Mouse (Mus musculus): Measurements from ENCODE around the gene Sh3gl2. TPM values are rescaled to one million over a fixed set of nuclear protein-coding genes. Genes with fewer than 3 reads are reported as not detected.

Sh3gl2 gene
- polyA plus RNA-seq, 1 experiment, result 0.87 TPM

DNA sequence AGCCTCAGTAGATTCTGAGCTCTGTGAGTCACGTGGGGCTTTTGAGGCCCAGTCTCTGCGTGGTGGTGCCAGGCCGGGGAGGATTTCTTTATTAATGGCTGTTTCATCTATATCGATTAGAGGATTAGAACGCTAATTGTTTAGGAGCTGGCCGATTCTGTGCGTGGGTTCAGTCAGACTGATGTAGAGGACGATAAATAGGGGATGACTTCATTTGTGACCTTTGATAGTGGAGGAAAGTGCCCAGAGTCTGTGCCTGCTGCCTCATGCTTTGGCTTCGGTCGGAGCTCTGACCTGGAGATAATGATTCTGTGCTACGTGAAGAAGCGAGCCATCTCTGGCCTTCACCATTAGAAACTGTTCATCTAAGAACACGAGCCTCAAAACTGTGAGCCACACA, 57.7 kb downstream of the Sh3gl2 start:
- H3K4me1 ChIP-seq (ENCODE audit: control insufficient read depth, insufficient read depth, low read length), result no peaks in the 10 kb centered on the region
- TF ChIP-seq POLR2A (IDR thresholded peaks at IDR 0.05; ENCODE audit: borderline replicate concordance, control insufficient read depth, low read depth, low read length) (no peak), CTCF (IDR thresholded peaks at IDR 0.05; ENCODE audit: control insufficient read depth, insufficient read depth, low read length) (no peak)
- 87% methylated on average over 13 of the region's 13 CpGs for WGBS
- H3K27ac ChIP-seq (ENCODE audit: control insufficient read depth, insufficient read depth, low read depth, low read length, poor library complexity), result no peak overlapping the region
- H3K4me3 ChIP-seq (replicated peaks; ENCODE audit: control insufficient read depth, low read depth, low read length), result no peak overlapping the region

DNA sequence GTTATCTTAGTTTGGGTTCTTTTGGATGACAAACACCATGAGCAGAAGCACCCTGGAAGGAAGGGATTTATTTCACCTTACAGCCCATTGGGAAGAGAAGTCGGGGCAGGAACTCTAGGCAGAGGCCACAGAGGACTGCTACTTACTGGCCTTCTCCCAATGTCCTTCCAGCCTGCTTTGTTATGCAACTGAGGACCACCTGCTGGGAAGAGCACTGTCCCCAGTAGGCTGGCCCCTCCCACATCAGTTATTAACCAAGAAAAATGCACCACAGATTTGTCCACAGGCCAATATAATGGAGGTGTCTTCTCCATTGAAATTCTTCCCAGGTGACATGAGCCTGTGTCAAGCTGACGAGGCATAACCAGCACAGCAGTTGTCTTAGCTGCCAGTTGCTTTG, 62.5 kb downstream of the Sh3gl2 start:
- TF ChIP-seq CTCF (IDR thresholded peaks at IDR 0.05; ENCODE audit: control insufficient read depth, insufficient read depth, low read length), result no peak
- no peak for TF ChIP-seq POLR2A (IDR thresholded peaks at IDR 0.05; ENCODE audit: borderline replicate concordance, control insufficient read depth, low read depth, low read length)
- Histone ChIP-seq H3K27ac (ENCODE audit: control insufficient read depth, insufficient read depth, low read depth, low read length, poor library complexity) (no peak overlapping the region), H3K4me1 (ENCODE audit: control insufficient read depth, insufficient read depth, low read length) (no peaks in the 10 kb centered on the region), H3K4me3 (replicated peaks; ENCODE audit: control insufficient read depth, low read depth, low read length) (no peak overlapping the region)
- 67% methylated on average over 2 of the region's 2 CpGs for WGBS

DNA sequence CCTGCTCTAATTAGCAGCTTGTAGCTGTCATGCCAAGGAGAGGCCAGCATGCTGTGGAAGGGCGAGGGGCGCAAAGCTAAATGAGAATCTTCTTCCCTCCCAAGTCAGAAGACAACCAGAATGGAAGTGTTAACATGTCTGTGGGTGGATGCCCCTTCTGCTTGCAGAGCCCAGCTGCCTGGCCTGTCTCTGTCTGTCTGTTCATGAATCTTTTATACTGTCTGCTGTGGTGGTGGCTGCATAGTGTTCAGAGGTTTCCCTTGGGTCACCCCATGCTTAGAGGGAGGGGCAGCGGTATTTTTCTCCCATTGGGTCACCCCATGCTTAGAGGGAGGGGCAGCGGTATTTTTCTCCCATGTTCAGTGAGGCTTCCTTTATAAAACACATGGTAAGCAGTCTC, 68.0 kb downstream of the Sh3gl2 start:
- WGBS, result 83% methylated on average over 4 of the region's 4 CpGs
- Histone ChIP-seq H3K4me1 (ENCODE audit: control insufficient read depth, insufficient read depth, low read length) (no peaks in the 10 kb centered on the region), H3K27ac (ENCODE audit: control insufficient read depth, insufficient read depth, low read depth, low read length, poor library complexity) (no peak overlapping the region), H3K4me3 (replicated peaks; ENCODE audit: control insufficient read depth, low read depth, low read length) (no peak overlapping the region)
- TF ChIP-seq POLR2A (IDR thresholded peaks at IDR 0.05; ENCODE audit: borderline replicate concordance, control insufficient read depth, low read depth, low read length) (no peak), CTCF (IDR thresholded peaks at IDR 0.05; ENCODE audit: control insufficient read depth, insufficient read depth, low read length) (no peak)

DNA sequence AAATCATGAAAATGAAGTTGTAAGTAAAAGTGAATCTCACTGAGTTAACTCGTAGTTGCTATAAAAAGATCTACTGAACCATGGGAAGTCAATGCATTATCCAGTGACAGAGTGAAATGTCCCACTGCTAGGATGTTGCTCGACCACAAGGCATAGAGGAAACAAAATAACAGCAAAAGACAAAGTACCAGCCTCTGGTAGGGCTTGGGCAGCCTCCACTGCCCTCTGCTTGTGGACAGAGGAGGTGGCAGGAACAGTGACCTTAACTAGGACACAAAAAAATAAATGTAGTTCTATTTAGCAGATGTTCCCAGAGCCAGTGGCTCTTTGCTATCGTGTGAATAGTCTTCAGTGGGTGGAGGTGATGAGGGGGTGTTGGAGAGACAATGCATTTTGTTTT, 68.5 kb downstream of the Sh3gl2 start:
- TF ChIP-seq CTCF (IDR thresholded peaks at IDR 0.05; ENCODE audit: control insufficient read depth, insufficient read depth, low read length) (no peak), POLR2A (IDR thresholded peaks at IDR 0.05; ENCODE audit: borderline replicate concordance, control insufficient read depth, low read depth, low read length) (no peak)

DNA sequence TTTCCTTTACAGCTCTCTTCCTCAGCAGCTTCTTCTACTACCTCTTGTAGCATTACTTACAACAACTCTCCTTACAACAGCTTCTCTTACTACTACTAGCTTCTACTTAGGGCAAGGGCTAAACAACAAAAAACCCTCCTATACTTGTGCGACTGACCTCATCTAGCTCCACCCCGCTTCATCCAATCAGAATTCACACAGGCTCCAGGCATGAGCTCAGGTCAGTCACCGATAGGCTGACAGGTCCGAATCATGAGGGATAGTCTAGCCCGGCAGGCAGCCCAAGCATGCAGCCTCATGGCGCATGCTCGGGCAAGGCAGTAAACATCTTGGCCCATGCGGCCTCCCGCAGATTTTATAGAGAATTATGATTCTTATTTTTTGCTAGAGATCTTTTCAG, 78.2 kb downstream of the Sh3gl2 start:
- 89% methylated on average over 9 of the region's 9 CpGs for WGBS

More for the DNA sequence above, 68.5 kb downstream of the Sh3gl2 start:
- 53% methylated on average over 3 of the region's 3 CpGs for WGBS
- Histone ChIP-seq H3K4me1 (ENCODE audit: control insufficient read depth, insufficient read depth, low read length) (no peaks in the 10 kb centered on the region), H3K4me3 (replicated peaks; ENCODE audit: control insufficient read depth, low read depth, low read length) (no peak overlapping the region), H3K27ac (ENCODE audit: control insufficient read depth, insufficient read depth, low read depth, low read length, poor library complexity) (no peak overlapping the region)

DNA sequence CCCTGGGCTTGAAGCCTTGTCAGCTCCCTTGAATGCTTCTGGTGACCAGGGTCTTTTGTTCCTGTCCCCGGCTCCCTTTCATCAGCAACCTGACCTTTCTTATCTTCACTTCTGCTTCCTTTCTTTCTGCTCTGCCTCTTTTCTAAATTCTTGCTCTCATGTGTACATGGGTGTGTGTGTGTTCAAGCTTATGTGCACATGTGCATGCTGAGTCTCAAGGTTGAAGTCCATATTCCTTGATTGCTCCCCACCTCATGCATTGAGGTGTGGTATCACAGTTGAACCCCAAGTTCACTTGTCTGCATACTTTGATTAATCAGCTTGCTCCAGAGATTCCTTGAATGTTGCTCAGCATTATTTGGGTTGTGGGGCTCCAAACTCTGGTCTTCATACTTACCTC, 85.1 kb downstream of the Sh3gl2 start:
- Histone ChIP-seq H3K4me1 (ENCODE audit: control insufficient read depth, insufficient read depth, low read length) (no peaks in the 10 kb centered on the region), H3K27ac (ENCODE audit: control insufficient read depth, insufficient read depth, low read depth, low read length, poor library complexity) (no peak overlapping the region), H3K4me3 (replicated peaks; ENCODE audit: control insufficient read depth, low read depth, low read length) (no peak overlapping the region)
- 62% methylated on average over 1 of the region's 1 CpGs for whole genome bisulfite sequencing
- TF ChIP-seq POLR2A (IDR thresholded peaks at IDR 0.05; ENCODE audit: borderline replicate concordance, control insufficient read depth, low read depth, low read length) (no peak), CTCF (IDR thresholded peaks at IDR 0.05; ENCODE audit: control insufficient read depth, insufficient read depth, low read length) (no peak)

More for the DNA sequence above, 78.2 kb downstream of the Sh3gl2 start:
- no peak overlapping the region for H3K27ac ChIP-seq (ENCODE audit: control insufficient read depth, insufficient read depth, low read depth, low read length, poor library complexity)
- TF ChIP-seq POLR2A (IDR thresholded peaks at IDR 0.05; ENCODE audit: borderline replicate concordance, control insufficient read depth, low read depth, low read length) (no peak), CTCF (IDR thresholded peaks at IDR 0.05; ENCODE audit: control insufficient read depth, insufficient read depth, low read length) (no peak)
- no peak overlapping the region for H3K4me3 ChIP-seq (replicated peaks; ENCODE audit: control insufficient read depth, low read depth, low read length)
- H3K4me1 ChIP-seq (ENCODE audit: control insufficient read depth, insufficient read depth, low read length), result no peaks in the 10 kb centered on the region

DNA sequence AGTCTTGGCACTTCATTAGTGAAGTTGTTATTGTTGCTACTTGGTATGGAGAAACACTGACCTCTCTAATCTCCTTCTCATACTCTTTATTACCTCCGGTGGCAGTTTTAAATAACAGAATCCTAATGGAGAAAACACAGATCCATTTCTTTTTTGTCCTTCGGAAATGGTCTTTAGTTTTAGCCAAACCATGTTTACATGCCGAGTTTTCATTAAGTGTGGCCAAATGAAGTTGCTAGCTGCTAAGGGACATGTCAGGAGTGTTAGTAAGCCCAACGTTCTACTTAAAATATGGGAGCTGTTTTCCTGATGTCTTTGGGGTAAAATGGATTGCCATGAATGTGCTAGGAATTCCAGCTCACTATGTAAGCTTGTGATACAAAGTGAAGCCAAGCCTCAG, 86.4 kb downstream of the Sh3gl2 start:
- 73% methylated on average over 4 of the region's 4 CpGs for WGBS
- no peak for TF ChIP-seq POLR2A (IDR thresholded peaks at IDR 0.05; ENCODE audit: borderline replicate concordance, control insufficient read depth, low read depth, low read length)
- TF ChIP-seq CTCF (IDR thresholded peaks at IDR 0.05; ENCODE audit: control insufficient read depth, insufficient read depth, low read length), result no peak
- Histone ChIP-seq H3K27ac (ENCODE audit: control insufficient read depth, insufficient read depth, low read depth, low read length, poor library complexity) (no peak overlapping the region), H3K4me3 (replicated peaks; ENCODE audit: control insufficient read depth, low read depth, low read length) (no peak overlapping the region), H3K4me1 (ENCODE audit: control insufficient read depth, insufficient read depth, low read length) (no peaks in the 10 kb centered on the region)

DNA sequence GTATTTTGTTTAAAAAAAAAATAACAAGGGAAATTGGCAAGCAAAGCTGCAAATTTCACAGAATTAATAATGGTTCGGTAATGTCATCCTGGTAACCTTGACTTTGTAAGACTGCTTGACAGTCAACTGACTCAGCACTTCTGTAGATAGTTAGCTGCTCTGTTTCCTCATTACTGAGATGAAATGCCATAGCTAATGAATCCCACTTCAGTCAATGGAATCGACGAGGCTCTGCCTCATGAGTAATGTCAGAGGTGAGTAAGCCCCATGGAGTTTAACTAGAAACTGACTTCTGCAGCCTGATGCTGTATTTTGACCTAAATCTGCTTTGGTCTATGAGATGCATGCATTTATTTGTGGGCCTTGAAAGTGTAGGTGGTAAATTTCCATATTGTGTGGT, 88.4 kb downstream of the Sh3gl2 start:
- Histone ChIP-seq H3K4me3 (replicated peaks; ENCODE audit: control insufficient read depth, low read depth, low read length) (no peak overlapping the region), H3K4me1 (ENCODE audit: control insufficient read depth, insufficient read depth, low read length) (no peaks in the 10 kb centered on the region), H3K27ac (ENCODE audit: control insufficient read depth, insufficient read depth, low read depth, low read length, poor library complexity) (no peak overlapping the region)
- WGBS, result 78% methylated on average over 3 of the region's 3 CpGs
- TF ChIP-seq POLR2A (IDR thresholded peaks at IDR 0.05; ENCODE audit: borderline replicate concordance, control insufficient read depth, low read depth, low read length) (no peak), CTCF (IDR thresholded peaks at IDR 0.05; ENCODE audit: control insufficient read depth, insufficient read depth, low read length) (no peak)

Data from bone marrow, adult 2 months (tissue).